Mouse (Mus musculus) adrenal gland (tissue): Measurements from ENCODE around the gene Zfp790.
"Not testable (repeated sequence)": the region's sequence is repeated elsewhere in the genome, so short reads cannot be mapped to it uniquely, and the experiment has no call there.

Experiments used
- intact Hi-C: fragments of 180-260 bp; cut with DNase I; formaldehyde crosslinking; loops from one replicate; pipeline ENCODE4 v1.15.1; 2025
- microRNA-seq, 2 experiments: library from miRNA; unstranded; fragments of <30 nt; microRNA quantifications; one replicate each; pipeline ENCODE4; 2019

Zfp790 gene

DNA sequence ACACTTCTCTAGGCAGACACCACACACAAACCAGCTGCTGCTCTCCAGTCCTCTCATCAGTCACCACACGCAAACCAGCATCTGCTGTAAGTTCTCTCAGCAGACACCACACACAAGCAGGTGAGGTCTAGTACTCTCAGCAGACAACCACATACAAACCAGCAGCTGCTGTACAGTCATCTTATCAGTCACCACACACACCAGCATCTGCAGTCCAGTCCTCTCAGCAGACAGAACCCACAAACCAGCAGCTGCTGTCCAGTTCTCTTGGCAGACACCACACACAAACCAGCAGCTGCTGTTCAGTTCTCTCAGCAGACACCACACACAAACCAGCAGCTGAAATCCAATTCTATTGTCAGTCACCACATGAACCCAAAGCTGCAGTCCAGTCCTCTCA is 20.9 kb downstream of the Zfp790 start:
- intact Hi-C loops: no loop called here

DNA sequence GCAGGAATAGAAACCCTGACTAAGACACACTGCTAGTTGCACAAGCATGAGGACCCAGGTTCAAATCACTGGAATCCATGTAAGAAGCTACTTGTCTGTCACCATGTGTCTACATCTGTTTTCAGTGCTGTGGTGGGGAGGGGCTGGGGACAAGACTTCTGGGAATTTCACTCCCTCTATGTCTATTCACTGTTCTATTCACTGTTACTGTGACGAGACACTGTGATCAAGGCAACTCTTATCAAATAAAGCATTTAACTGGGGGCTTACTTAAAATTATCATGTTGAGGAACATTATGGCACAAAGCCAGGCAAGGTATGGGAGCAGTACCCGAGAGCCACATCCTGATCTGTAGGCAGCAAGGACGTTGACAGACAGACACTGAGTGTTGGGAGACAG is 23.3 kb downstream of the Zfp790 start:
- intact Hi-C loops: no loop called here

DNA sequence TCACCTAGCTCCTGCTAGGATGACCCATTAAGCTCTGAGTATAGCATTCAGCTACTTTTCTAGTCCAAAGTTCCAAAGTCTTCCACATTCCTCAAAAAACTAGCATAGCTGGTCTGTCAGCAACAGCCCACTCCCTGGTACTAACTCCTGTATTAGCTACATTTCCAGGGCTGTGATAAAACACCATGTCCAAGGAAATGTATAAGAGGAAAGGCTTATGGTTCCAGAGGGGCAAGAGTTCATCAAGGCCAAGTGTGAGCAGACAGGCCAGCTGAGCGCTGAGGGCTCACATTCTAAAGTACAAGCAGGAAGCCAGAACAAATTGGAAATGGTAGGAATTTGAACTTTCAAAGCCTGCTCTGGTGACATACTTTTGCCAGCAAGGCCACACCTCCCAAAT is 26.2 kb downstream of the Zfp790 start:
- intact Hi-C loops: no loop called here

DNA sequence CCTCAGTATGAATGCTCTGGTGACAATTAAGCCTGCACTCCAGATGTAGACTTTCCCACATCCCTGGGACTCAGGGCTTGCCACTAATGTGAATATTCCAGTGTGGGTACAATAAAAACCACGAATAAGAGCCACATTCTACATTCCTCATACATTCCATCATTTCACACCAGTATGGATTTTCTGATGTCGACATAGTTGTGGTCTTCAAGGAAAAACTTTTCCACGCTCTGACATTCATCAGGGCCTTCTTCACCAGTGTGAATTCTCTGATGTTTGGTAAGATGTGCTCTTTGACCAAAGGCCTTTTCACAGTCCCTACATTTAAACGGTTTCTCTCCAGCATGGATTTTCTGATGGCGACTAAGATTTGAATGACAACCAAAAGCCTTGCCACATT is 28.7 kb downstream of the Zfp790 start:
- intact Hi-C loops: no loop called here

DNA sequence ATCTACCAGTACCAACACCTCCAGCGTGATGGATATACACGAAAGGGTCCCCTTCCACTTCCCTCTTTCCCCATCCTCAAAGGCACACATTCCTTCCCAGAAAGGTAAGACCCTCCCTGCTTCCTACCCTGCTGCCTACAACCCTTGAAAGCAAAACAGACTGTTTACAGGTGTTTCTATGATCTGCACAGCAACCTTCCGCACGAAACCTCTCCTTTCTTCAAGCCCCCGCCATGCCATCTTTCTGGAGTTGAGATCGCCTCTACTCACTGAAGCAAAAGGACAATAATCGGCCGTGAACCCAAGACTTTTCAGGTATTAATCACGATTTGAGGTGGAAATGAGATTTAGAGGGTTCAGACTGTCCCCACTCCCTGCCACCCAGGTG is 36.9 kb downstream of the Zfp790 start:
- intact Hi-C loops: loop anchor here (5.0 kb wide), 1 partner anchor 36 kb away; the partner anchor contains the start of gene Zfp790

DNA sequence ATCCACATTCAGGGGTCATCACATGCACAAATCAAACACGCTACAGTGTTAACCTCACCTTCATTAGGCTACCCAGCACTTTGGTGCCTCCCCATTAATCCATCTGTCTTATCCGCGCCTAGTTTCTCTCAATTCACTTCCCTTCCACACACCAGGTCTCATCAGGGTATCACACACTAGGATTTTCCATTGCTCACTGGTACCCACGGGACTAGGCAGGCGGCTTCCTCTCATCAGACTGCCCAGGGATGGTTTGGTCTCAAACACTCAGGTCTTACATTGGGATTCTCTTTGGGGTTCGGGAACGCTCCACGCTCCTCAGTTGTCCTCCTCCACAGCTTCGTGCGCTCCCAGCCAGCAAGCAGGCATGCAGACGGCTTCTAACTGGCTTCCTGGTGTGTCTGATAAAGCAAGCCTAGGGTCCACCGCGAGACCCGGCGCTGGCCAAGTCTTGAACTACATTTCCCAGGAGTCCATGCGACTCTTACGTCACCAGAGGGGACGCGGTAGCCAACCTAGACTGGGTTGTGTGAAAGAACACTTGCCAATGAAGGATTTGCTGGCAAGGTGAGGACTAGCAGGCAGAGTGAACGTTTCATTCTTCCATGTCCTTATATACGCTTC is 37.4 kb downstream of the Zfp790 start, which contains the start of gene Zfp940:
Gene Zfp940, minus strand, starts transcription at position 451 of the 624 bp plus-strand sequence.
- intact Hi-C loops: loop anchor here (5.0 kb wide), 1 partner anchor 36 kb away; the partner anchor contains the start of gene Zfp790

DNA sequence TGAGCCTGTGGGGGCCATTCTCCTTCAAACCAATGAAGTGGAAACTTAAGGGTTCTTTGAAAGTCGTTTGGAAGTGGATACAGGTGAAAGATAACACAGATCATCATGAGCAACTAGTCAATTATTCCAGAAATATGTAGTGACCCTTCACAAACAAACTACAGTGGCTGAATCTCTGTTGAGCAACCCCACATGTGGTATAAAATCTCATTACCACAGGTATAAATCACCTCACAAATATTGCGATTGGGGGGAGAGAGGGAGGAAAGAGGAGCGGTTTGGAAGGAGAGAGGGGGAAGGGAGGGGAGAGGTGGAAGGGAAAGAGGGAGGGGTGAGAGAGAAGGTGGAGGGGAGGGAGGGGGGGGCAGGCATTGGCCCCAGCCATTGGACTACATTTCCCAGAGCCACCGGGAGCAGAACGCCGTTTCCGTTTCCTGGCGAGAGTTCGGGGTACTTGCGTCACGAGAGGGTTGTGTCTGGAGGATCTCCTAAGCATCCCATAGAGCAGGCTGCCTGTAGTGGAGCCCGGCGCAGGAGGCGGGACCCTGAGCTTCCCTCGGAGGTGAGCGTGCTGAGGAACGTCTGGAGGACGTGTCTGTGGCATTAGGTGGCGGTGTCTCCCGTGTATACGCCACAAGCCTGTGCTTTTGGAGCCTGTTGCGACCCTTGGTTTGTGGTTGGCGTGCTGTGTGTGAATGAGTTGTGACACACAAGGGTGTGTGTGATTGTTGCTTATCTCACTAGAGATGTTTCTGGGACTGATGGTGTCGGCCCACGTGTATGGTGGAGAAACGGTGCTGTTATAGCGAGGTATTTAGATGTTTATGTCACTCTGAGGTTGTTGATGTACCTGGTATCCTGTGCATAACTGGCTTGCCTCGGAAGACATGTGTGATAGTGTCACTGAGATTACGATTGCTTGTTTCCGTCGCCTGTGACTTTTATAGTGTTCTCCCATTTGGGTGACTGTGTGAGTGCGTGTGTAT is 43.9 kb downstream of the Zfp790 start, which contains the start of gene Zfp420:
Gene Zfp420, plus strand, starts transcription at position 448 of the 986 bp plus-strand sequence.
- intact Hi-C loops: no loop called here

DNA sequence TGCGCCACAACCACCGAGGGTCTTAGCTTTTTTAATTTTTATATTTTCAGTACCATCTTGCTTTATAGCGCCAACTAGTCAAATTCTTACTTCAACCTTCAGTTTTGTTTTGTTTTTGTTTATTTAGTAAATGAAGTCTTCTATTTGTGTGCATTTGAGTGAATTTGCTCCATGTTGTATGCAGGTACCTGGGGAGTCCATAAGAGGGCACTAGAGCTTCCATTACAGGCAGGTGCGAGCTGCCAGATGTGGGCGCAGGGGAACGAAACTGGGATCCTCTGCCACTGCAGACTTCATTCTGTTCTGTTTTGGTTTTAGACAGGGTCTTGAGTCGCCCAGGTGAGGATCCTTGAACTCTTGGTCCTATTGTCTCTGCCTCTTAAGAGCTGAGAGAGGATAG is 45.7 kb downstream of the Zfp790 start:
- intact Hi-C loops: no loop called here

DNA sequence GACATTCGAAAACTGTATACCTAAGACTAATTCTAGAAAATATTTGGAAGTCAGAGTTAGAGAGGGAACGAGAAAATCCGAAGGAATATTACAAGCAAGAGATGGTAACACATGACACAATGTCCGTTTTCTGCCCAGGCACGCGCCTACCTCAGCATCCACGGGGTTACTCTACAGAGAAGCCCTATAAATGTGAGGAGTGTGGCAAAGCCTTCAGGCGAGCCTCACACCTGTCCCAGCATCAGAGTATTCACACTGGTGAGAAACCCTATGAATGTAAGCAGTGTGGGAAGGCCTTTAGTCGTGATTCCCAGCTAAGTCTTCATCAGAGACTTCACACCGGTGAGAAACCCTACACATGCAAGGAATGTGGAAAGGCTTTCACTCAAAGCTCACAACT is 58.3 kb downstream of the Zfp790 start:
- intact Hi-C loops: no loop called here

DNA sequence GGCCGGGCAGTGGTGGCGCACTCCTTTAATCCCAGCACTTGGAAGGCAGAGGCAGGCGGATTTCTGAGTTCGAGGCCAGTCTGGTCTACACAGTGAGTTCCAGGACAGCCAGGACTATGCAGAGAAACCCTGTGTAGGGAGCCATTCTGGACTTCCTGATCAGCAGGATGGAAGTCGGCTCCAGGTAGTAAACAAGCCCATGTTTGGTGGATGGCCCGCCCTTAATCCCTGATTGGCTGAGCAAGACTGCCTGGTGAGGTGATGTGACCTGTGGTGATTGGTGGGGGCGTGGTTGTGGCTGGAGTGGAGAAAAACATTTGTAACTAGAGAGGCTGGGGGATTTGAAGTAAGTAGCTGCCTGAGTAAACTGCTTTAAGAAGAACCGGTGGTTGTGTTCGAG is 61.6 kb downstream of the Zfp790 start:
- intact Hi-C loops: not testable (repeated sequence)

DNA sequence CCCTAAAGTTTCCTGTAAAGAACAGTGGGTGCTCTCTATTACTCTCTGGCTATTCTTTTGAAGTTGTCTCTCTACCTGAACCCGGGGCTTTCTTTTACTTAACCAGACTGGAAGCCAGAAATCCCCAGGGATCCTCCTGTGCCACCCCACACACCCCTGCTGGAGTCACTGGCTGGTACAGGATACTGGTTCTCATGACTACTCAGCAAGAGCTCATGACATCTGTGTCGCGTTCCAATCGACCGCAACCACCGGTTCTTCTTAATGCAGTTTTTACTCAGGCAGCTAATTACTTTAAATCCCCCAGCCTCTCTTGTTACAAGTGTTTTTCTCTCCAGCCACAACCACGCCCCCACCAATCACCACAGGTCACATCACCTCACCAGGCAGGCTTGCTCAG is 64.1 kb downstream of the Zfp790 start:
- intact Hi-C loops: no loop called here

Small RNAs within 50 kb of the gene (microRNA-seq; reads per million reads assigned to microRNA genes)
- gene Mir1964: 1.9 to 4.4 reads per million in 2 experiments
